Mouse (Mus musculus) E14TG2a.4 (cell line): ENCODE results near the gene Clhc1.
"Not testable (repeated sequence)": the region's sequence is repeated elsewhere in the genome, so short reads cannot be mapped to it uniquely, and the experiment has no call there.

Experiments used
- H3K27me3 ChIP-seq: 2 replicates; pipeline ENCODE4 v1.6.1; 2014; ENCODE audit warnings: low read length, control low read depth; ENCODE audit not compliant: insufficient read depth
- H3K36me3 ChIP-seq: 2 replicates; pipeline ENCODE4 v1.6.1; 2014; ENCODE audit warnings: low read length, control low read depth; ENCODE audit not compliant: insufficient read depth
- H3K4me1 ChIP-seq: replicated peaks from 2 replicates; pipeline ENCODE4 v1.6.1; 2014; ENCODE audit warnings: low read depth, low read length, control low read depth
- H3K4me3 ChIP-seq: replicated peaks from 2 replicates; pipeline ENCODE4 v1.5.1; 2014; ENCODE audit warnings: mild to moderate bottlenecking, low read length
- H3K9me3 ChIP-seq: 2 replicates; pipeline ENCODE4 v1.6.1; 2014; ENCODE audit warnings: low read length, control low read depth
- CTCF ChIP-seq: conservative IDR thresholded peaks from 2 replicates; pipeline ENCODE4 v1.5.1; 2014; ENCODE audit warnings: low read length
- NANOG ChIP-seq: IDR thresholded peaks from 2 replicates; pipeline ENCODE4 v1.6.1; 2014; ENCODE audit warnings: borderline replicate concordance, low read length, mixed read lengths
- POU5F1 ChIP-seq: IDR thresholded peaks from 2 replicates; pipeline ENCODE4 v1.6.1; 2014; ENCODE audit warnings: low read length, borderline replicate concordance

Clhc1 gene

GRCm38 (mm10) chr11:29525988-29526794 is 21.6 kb upstream of the Clhc1 start, which contains the start of gene Mtif2:
Mtif2 (plus strand) TSS chr11:29526408.
- Histone ChIP-seq H3K36me3 (peaks cover 29% of the 10 kb centered on the region), H3K27me3 (no peaks in the 10 kb centered on the region), H3K4me1 (peaks cover 24% of the 10 kb centered on the region), H3K9me3 (no peaks in the 10 kb centered on the region), H3K4me3 (peak within 1 kb of the TSS; percentile 95)
- TF ChIP-seq POU5F1 (no peak), NANOG (no peak), CTCF (no peak)

GRCm38 (mm10) chr11:29538201-29538600 is 9.5 kb upstream of the Clhc1 start:
- H3K9me3 ChIP-seq = no peaks in the 10 kb centered on the region
- no peaks in the 10 kb centered on the region for H3K27me3 ChIP-seq
- no peak overlapping the region for H3K4me3 ChIP-seq
- 0 out of 2 replicates have a peak, but pooled peaks cover 9% of the 10 kb centered on the region for H3K4me1 ChIP-seq
- TF ChIP-seq NANOG (no peak), CTCF (no peak), POU5F1 (no peak)
- H3K36me3 ChIP-seq = peaks cover 94% of the 10 kb centered on the region

GRCm38 (mm10) chr11:29544225-29544945 is 3.4 kb upstream of the Clhc1 start:
- Histone ChIP-seq H3K27me3 (no peaks in the 10 kb centered on the region), H3K9me3 (no peaks in the 10 kb centered on the region), H3K4me1 (peaks cover 35% of the 10 kb centered on the region), H3K36me3 (peaks cover 76% of the 10 kb centered on the region), H3K4me3 (no peak overlapping the region)
- TF ChIP-seq CTCF (no peak), POU5F1 (no peak), NANOG (no peak)

GRCm38 (mm10) chr11:29545150-29545752 is 2.5 kb upstream of the Clhc1 start:
- H3K4me3 ChIP-seq = peak overlapping the region; percentile 98; the same call in 1 of the 2 replicates
- not testable (repeated sequence) for H3K9me3 ChIP-seq, H3K27me3 ChIP-seq
- H3K4me1 ChIP-seq = peaks cover 36% of the 10 kb centered on the region
- peaks cover 69% of the 10 kb centered on the region for H3K36me3 ChIP-seq

GRCm38 (mm10) chr11:29546297-29546696 is 1.5 kb upstream of the Clhc1 start:
- H3K27me3 ChIP-seq = not testable (repeated sequence)
- Histone ChIP-seq H3K4me3 (peak overlapping the region; percentile 98), H3K36me3 (peaks cover 59% of the 10 kb centered on the region)

GRCm38 (mm10) chr11:29546762-29547161 is 988 bp upstream of the Clhc1 start:
- H3K9me3 ChIP-seq = no peaks in the 10 kb centered on the region

More at GRCm38 (mm10) chr11:29546297-29546696, 1.5 kb upstream of the Clhc1 start:
- not testable (repeated sequence) for H3K9me3 ChIP-seq
- H3K4me1 ChIP-seq = peaks cover 31% of the 10 kb centered on the region

GRCm38 (mm10) chr11:29547249-29547751 is 450 bp upstream of the Clhc1 start:
- Histone ChIP-seq H3K4me3 (peak overlapping the region; percentile 98), H3K9me3 (no peaks in the 10 kb centered on the region), H3K4me1 (peaks cover 29% of the 10 kb centered on the region), H3K36me3 (peaks cover 49% of the 10 kb centered on the region), H3K27me3 (no peaks in the 10 kb centered on the region)
- no peak for TF ChIP-seq CTCF
- no peak for TF ChIP-seq NANOG
- no peak for TF ChIP-seq POU5F1

More at GRCm38 (mm10) chr11:29546762-29547161, 988 bp upstream of the Clhc1 start:
- Histone ChIP-seq H3K36me3 (peaks cover 55% of the 10 kb centered on the region), H3K27me3 (no peaks in the 10 kb centered on the region), H3K4me1 (peaks cover 31% of the 10 kb centered on the region), H3K4me3 (peak overlapping the region; percentile 98)
- no peak for TF ChIP-seq POU5F1
- no peak for TF ChIP-seq NANOG
- TF ChIP-seq CTCF = no peak

- no peak for TF ChIP-seq NANOG
- Histone ChIP-seq H3K27me3 (no peaks in the 10 kb centered on the region), H3K4me1 (peaks cover 26% of the 10 kb centered on the region), H3K4me3 (peak overlapping the region; percentile 98), H3K9me3 (no peaks in the 10 kb centered on the region), H3K36me3 (peaks cover 37% of the 10 kb centered on the region)
These were observed 1.0 kb downstream of the Clhc1 start for GRCm38 (mm10) chr11:29548504-29549424.
